Mouse (Mus musculus) kidney, adult 2 months (tissue): ENCODE measurements at regions not wholly inside any gene's neighbourhood (a gene's known extent, or its start where the extent isn't known, plus 50 kb on each side); places are given as distances from the start of the nearest gene placed in this dataset.

Experiments used
- DNase-seq: peaks from one replicate; pipeline ENCODE4 v3.0.0; 2021
- H3K27ac ChIP-seq: fragments of 200-500 bp; 2 replicates; pipeline ENCODE4 v1.5.1; 2012; ENCODE audit warnings: low read depth, low read length, control low read depth, inconsistent platforms; ENCODE audit not compliant: insufficient read depth
- H3K27me3 ChIP-seq: fragments of 200-500 bp; replicated peaks from 2 replicates; pipeline ENCODE4 v1.6.1; 2012; ENCODE audit warnings: mild to moderate bottlenecking, moderate library complexity, low read length, inconsistent platforms; ENCODE audit not compliant: control insufficient read depth, insufficient read depth
- H3K36me3 ChIP-seq: fragments of 200-500 bp; 2 replicates; pipeline ENCODE4 v1.6.1; 2012; ENCODE audit warnings: mild to moderate bottlenecking, moderate library complexity, low read length, inconsistent platforms; ENCODE audit not compliant: control insufficient read depth, insufficient read depth
- H3K4me1 ChIP-seq: fragments of 200-500 bp; 2 replicates; pipeline ENCODE4 v1.6.1; 2011; ENCODE audit warnings: low read length; ENCODE audit not compliant: control insufficient read depth, insufficient read depth
- H3K4me3 ChIP-seq: fragments of 200-500 bp; 2 replicates; pipeline ENCODE4 v1.5.1; 2011; ENCODE audit warnings: mild to moderate bottlenecking, low read depth, low read length, control low read depth; ENCODE audit not compliant: insufficient read depth
- CTCF ChIP-seq: fragments of 200-500 bp; conservative IDR thresholded peaks from 2 replicates; pipeline ENCODE4 v1.5.1; 2011; ENCODE audit warnings: low read depth, mild to moderate bottlenecking, control low read depth, low read length, moderate library complexity, mixed read lengths; ENCODE audit not compliant: insufficient read depth, insufficient read length
- POLR2A ChIP-seq: fragments of 200-500 bp; IDR thresholded peaks from one replicate; pipeline ENCODE4 v1.6.1; 2011; ENCODE audit warnings: low read depth, low read length, control low read depth
- WGBS: fragments of 180-500 bp; shearing (Covaris S2); methylation state at CpG from one replicate; pipeline ENCODE4 v1.1.7; 2018; 5-methylcytosine and 5-hydroxymethylcytosine counted together

DNA sequence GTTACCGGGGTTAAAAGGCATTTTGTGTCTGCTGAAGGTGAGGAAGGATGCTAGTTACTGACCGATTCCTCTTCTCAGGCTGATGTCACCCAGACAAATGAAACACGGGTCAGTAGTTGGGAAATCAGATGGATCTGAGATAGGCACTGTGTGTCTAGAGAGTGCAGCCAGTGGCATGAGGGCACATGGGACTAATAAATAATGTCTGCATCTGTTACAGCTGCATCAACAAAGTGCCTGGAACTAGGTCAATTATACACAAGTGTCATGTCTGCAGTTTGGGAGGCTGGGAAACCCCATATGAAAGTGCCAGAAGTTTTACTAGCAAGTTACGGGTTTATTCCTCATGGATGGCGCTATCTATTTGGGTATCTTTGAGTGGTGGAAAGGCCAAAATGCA is 68.8 kb downstream of the Cxcl12 start:
- no peak for DNase-seq
- H3K27ac ChIP-seq, result no peak overlapping the region
- no peaks in the 10 kb centered on the region for H3K4me1 ChIP-seq
- H3K27me3 ChIP-seq, result no peaks in the 10 kb centered on the region
- 45% methylated on average over 5 of the region's 5 CpGs for WGBS
- H3K36me3 ChIP-seq, result no peaks in the 10 kb centered on the region
- TF ChIP-seq CTCF, result no peak
- no peak for TF ChIP-seq POLR2A
- H3K4me3 ChIP-seq, result no peak overlapping the region

DNA sequence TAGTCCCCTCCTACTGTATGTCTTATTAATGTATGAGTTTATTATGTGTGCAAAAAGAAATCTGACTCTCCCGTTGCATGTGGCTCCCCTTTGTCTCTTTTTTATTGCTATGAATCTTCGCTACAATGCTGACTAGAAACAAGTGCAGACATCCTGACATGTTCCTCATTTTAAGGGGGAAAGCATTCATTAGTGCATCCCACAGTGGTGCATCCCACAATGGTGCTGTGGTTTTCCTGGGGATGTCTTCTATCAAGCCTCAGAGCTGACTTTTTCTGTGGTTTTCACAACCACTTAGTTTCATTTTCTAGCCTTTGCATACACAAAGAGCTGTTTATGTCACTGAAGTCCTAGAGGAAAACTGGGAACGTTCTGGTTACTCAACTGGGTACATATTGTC is 72.9 kb downstream of the Cxcl12 start:
- H3K27me3 ChIP-seq, result no peaks in the 10 kb centered on the region
- WGBS, result 67% methylated on average over 3 of the region's 3 CpGs
- H3K36me3 ChIP-seq, result no peaks in the 10 kb centered on the region
- no peak overlapping the region for H3K27ac ChIP-seq
- TF ChIP-seq POLR2A (no peak), CTCF (no peak)
- no peaks in the 10 kb centered on the region for H3K4me1 ChIP-seq
- H3K4me3 ChIP-seq, result no peak overlapping the region
- no peak for DNase-seq

DNA sequence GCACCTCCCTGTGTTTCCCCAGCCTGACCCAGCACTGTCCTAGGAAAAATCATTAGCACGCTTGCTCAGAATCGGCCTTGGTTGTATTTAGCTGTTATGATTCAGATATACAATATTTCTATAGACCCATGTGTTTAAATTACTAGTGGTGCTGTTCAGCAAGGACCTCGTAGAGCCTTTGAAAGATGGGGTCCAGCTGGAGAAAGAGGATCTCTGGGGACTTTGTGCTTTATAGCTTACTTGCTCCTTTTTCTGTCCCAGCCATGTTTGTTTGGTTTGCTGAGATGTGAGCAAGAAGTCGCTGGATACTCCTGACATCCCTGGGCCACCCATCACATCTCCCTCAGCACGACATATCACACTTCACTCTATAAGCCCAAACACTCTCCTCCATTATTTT is 77.1 kb downstream of the Cxcl12 start:
- no peak for TF ChIP-seq POLR2A
- TF ChIP-seq CTCF, result no peak
- DNase-seq, result no peak
- Histone ChIP-seq H3K27me3 (no peaks in the 10 kb centered on the region), H3K4me1 (no peaks in the 10 kb centered on the region), H3K4me3 (no peak overlapping the region), H3K36me3 (no peaks in the 10 kb centered on the region), H3K27ac (no peak overlapping the region)
- WGBS, result 83% methylated on average over 5 of the region's 5 CpGs

DNA sequence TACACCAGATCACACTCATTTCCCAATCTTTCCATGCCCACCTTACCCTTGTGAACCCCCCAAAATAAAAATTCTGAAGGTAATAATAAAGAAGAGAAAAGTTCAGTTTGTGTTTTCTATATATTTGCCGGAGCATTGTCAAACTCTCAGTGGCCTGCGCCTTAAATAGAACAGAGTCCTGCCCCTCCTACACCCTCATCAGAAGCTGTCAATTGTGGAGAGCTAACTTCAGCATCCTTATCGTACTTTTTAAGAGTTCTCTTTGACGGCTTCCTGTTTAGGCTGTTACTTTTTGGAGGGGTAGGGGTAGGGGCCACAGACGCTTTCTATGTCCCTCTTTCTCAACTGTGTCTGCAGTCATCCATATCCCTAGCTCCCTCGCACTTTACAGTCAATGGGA is 77.5 kb downstream of the Cxcl12 start:
- no peak for DNase-seq
- Histone ChIP-seq H3K36me3 (no peaks in the 10 kb centered on the region), H3K4me1 (no peaks in the 10 kb centered on the region), H3K4me3 (no peak overlapping the region), H3K27ac (no peak overlapping the region), H3K27me3 (no peaks in the 10 kb centered on the region)
- TF ChIP-seq CTCF (no peak), POLR2A (no peak)
- WGBS, result 80% methylated on average over 6 of the region's 6 CpGs

DNA sequence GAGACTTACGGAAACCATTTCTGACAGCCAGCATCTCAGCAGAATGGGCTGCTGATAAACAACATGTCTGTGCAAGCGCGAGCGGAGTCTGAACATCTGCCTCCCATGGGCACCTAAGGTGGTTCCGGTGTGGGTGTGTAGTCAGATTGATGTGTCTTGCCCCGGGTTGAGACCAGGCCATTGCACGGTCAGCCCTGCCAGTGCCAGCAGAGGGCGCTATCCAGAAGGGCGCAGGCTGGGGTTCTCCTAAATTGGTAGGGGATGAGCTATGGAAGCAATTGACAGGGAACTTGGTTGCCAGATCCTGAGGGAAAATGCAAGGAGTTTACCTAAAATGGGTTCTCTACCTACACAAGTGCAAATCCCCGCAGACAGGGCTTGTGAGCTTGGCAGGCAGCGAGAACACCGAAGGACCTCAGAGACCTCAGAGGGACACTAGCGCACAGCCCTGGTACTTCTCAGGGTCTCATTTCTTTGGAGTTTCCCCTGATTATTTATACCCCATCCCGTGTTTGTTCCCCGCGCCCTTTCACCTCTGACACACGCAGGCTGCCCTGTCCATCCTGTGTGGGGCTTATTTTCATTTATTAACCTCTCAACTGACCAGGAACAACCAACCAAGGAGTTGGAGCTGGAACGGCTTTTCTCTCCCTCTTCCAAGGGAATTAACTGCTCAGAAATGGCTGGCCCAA is 81.0 kb downstream of the Cxcl12 start:
- DNase-seq, result peak; percentile 14
- H3K27me3 ChIP-seq, result no peaks in the 10 kb centered on the region
- H3K36me3 ChIP-seq, result no peaks in the 10 kb centered on the region
- H3K27ac ChIP-seq, result no peak overlapping the region
- no peaks in the 10 kb centered on the region for H3K4me1 ChIP-seq
- 62% methylated on average over 18 of the region's 18 CpGs for WGBS
- TF ChIP-seq POLR2A (no peak), CTCF (peak; percentile 58)
- no peak overlapping the region for H3K4me3 ChIP-seq

DNA sequence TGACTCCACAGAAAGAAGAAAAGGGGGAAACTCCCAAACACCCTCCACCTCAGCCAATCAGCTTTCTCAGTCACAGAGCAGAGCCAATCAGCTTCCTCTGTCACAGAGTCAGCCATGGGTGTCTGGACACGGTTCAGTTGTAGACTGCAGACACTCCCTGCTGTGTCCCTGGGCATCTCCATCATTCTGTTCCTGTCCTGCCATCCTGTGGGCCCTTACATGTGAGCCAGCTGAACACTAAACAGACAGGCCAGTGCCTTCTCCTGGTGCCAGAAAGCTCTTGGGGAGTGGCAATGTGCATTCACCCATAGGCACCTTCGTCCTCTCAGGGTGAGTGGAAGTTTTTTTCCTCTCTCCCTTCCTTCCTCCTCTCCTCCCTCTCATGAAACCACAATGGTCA is 81.7 kb downstream of the Cxcl12 start:
- H3K27me3 ChIP-seq, result no peaks in the 10 kb centered on the region
- H3K27ac ChIP-seq, result no peak overlapping the region
- no peak overlapping the region for H3K4me3 ChIP-seq
- H3K36me3 ChIP-seq, result no peaks in the 10 kb centered on the region
- no peak for TF ChIP-seq POLR2A
- TF ChIP-seq CTCF, result no peak
- H3K4me1 ChIP-seq, result no peaks in the 10 kb centered on the region
- peak; percentile 4 for DNase-seq
- WGBS, result 43% methylated on average over 2 of the region's 2 CpGs

DNA sequence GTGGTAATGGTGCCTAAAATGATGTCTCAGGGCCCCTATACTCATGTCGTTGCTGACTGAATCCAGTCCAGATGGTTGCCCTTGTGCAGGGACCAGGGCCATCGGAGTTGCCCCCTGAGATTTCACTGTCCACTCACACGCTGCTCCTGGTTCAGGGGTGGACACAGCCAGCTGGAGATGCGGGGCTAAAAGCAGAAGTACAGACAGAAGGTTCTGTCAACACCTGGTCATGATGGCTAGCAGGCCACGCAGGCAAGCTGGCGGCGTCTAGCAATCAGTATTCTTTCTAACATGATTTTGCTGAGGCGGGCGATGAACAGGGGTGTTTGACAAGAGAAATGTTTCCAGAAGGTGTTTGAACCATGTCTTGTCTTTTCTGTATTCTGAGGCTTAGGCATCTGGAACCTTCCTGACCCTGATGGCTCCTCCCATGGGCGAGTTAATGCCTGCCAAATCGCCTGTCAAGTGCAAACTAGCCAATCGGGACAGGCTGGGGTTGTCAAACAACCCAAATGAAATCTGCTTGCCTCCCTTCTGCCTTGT is 83.1 kb downstream of the Cxcl12 start:
- Histone ChIP-seq H3K27me3 (no peaks in the 10 kb centered on the region), H3K4me3 (no peak overlapping the region), H3K27ac (no peak overlapping the region), H3K36me3 (no peaks in the 10 kb centered on the region), H3K4me1 (no peaks in the 10 kb centered on the region)
- no peak for TF ChIP-seq POLR2A
- TF ChIP-seq CTCF, result no peak
- 84% methylated on average over 12 of the region's 12 CpGs for WGBS
- DNase-seq, result no peak
